Mouse (Mus musculus): ENCODE data around the gene Chrm3. TPM values are rescaled to one million over a fixed set of nuclear protein-coding genes. Genes with fewer than 3 reads are reported as not detected.

Gene Chrm3
- total RNA-seq, 2 experiments from 2014 or later, result 46.1 to 47.5 TPM

- intact Hi-C loops (cut with DNase I), result no loop called here
- DNase-seq (ENCODE audit: low spot score in 2 of 2), result peak; percentile 37 to 75
These were observed 430.7 kb downstream of the Chrm3 start for GRCm38 (mm10) chr13:9929978-9930377.

- DNase-seq (ENCODE audit: low spot score in 2 of 2), result no peak
- intact Hi-C loops (cut with DNase I), result no loop called here
These were observed 439.5 kb downstream of the Chrm3 start for GRCm38 (mm10) chr13:9921150-9921549.

GRCm38 (mm10) chr13:9912697-9913096, 447.9 kb downstream of the Chrm3 start:
- no peak for DNase-seq (ENCODE audit: low spot score in 2 of 2)
- intact Hi-C loops (cut with DNase I), result no loop called here

- DNase-seq (ENCODE audit: low spot score in 2 of 2), result no peak
- intact Hi-C loops (cut with DNase I), result no loop called here
These were observed 451.9 kb downstream of the Chrm3 start for GRCm38 (mm10) chr13:9908707-9909106.

GRCm38 (mm10) chr13:9907202-9907601, 453.4 kb downstream of the Chrm3 start:
- DNase-seq (ENCODE audit: low spot score in 2 of 2), result no peak
- intact Hi-C loops (cut with DNase I), result no loop called here

- DNase-seq (ENCODE audit: low spot score in 2 of 2), result no peak
- intact Hi-C loops (cut with DNase I), result no loop called here
These were observed 456.2 kb downstream of the Chrm3 start for GRCm38 (mm10) chr13:9904455-9904854.

GRCm38 (mm10) chr13:9900653-9901385, 459.8 kb downstream of the Chrm3 start:
- intact Hi-C loops (cut with DNase I), result no loop called here
- DNase-seq (ENCODE audit: low spot score in 2 of 2), result no peak

GRCm38 (mm10) chr13:9898664-9899369, 461.8 kb downstream of the Chrm3 start:
- intact Hi-C loops (cut with DNase I), result no loop called here
- no peak for DNase-seq (ENCODE audit: low spot score in 2 of 2)

GRCm38 (mm10) chr13:9897231-9897630, 463.4 kb downstream of the Chrm3 start:
- DNase-seq (ENCODE audit: low spot score in 2 of 2), result no peak
- intact Hi-C loops (cut with DNase I), result no loop called here

GRCm38 (mm10) chr13:9895045-9895625, 465.5 kb downstream of the Chrm3 start:
- intact Hi-C loops (cut with DNase I), result no loop called here
- no peak for DNase-seq (ENCODE audit: low spot score in 2 of 2)

GRCm38 (mm10) chr13:9891088-9891487, 469.6 kb downstream of the Chrm3 start:
- intact Hi-C loops (cut with DNase I), result no loop called here
- DNase-seq (ENCODE audit: low spot score in 2 of 2), result peak in 1 of 2 experiments; percentile 35

- peak in 1 of 2 experiments; percentile 14 for DNase-seq (ENCODE audit: low spot score in 2 of 2)
- intact Hi-C loops (cut with DNase I), result no loop called here
These were observed 470.2 kb downstream of the Chrm3 start for GRCm38 (mm10) chr13:9890460-9890859.

GRCm38 (mm10) chr13:9889954-9890353, 470.7 kb downstream of the Chrm3 start:
- intact Hi-C loops (cut with DNase I), result loop anchor here (10.0 kb wide), 2 partner anchors 465 to 1675 kb away; no protein-coding TSS in a partner anchor

GRCm38 (mm10) chr13:9888284-9888683, 472.4 kb downstream of the Chrm3 start:
- no peak for DNase-seq (ENCODE audit: low spot score in 2 of 2)
- intact Hi-C loops (cut with DNase I), result loop anchor here (10.0 kb wide), 2 partner anchors 467 to 1677 kb away; no protein-coding TSS in a partner anchor

More at GRCm38 (mm10) chr13:9889954-9890353, 470.7 kb downstream of the Chrm3 start:
- DNase-seq (ENCODE audit: low spot score in 2 of 2), result no peak

- intact Hi-C loops (cut with DNase I), result loop anchor here (10.0 kb wide), 2 partner anchors 468 to 1678 kb away; no protein-coding TSS in a partner anchor
- DNase-seq (ENCODE audit: low spot score in 2 of 2), result no peak
These were observed 473.4 kb downstream of the Chrm3 start for GRCm38 (mm10) chr13:9887261-9887660.

GRCm38 (mm10) chr13:9886465-9887135, 474.0 kb downstream of the Chrm3 start:
- intact Hi-C loops (cut with DNase I), result loop anchor here (10.0 kb wide), 2 partner anchors 468 to 1678 kb away; no protein-coding TSS in a partner anchor
- no peak for DNase-seq (ENCODE audit: low spot score in 2 of 2)

- DNase-seq (ENCODE audit: low spot score in 2 of 2), result peak; percentile 80 to 83
- intact Hi-C loops (cut with DNase I), result loop anchor here (10.0 kb wide), 2 partner anchors 472 to 1682 kb away; no protein-coding TSS in a partner anchor
These were observed 478.0 kb downstream of the Chrm3 start for GRCm38 (mm10) chr13:9882362-9883282.

GRCm38 (mm10) chr13:9881930-9882329, 478.7 kb downstream of the Chrm3 start:
- DNase-seq (ENCODE audit: low spot score in 2 of 2), result no peak
- intact Hi-C loops (cut with DNase I), result loop anchor here (10.0 kb wide), 2 partner anchors 473 to 1683 kb away; no protein-coding TSS in a partner anchor
